Mouse (Mus musculus): Measurements from ENCODE around the gene Topaz1. TPM values are rescaled to one million over a fixed set of nuclear protein-coding genes. Genes with fewer than 3 reads are reported as not detected.
A peak's percentile ranks its signal among the peaks of the same experiment; 100 is the strongest.

The Topaz1 gene
- polyA plus RNA-seq (2016; fragmentation: Nextera tagmentation; extraction: Ambion mirVana): not detected in 2 replicates

GRCm38 (mm10) chr9:122747060-122747459 lies at the start of gene Topaz1:
TSS of gene Topaz1 (plus strand) at chr9:122747346.
- no peaks in the 10 kb centered on the region for H3K27me3 ChIP-seq (replicated peaks; ENCODE audit: low read depth, poor library complexity, severe bottlenecking)
- no peaks in the 10 kb centered on the region for H3K36me3 ChIP-seq (replicated peaks)
- H3K27ac ChIP-seq (replicated peaks): no peak within 1 kb of the TSS
- H3K4me3 ChIP-seq: no peak within 1 kb of the TSS
- H3K9me3 ChIP-seq: no peaks in the 10 kb centered on the region
- no peak for DNase-seq (ENCODE audit: low spot score)
- no peaks in the 10 kb centered on the region for H3K4me1 ChIP-seq
- 71% methylated on average over 28 of the region's 28 CpGs for WGBS

- H3K27ac ChIP-seq (replicated peaks): no peak overlapping the region
- H3K4me3 ChIP-seq: no peak overlapping the region
- WGBS: 5% methylated on average over 3 of the region's 3 CpGs
- H3K9me3 ChIP-seq: no peaks in the 10 kb centered on the region
- no peaks in the 10 kb centered on the region for H3K27me3 ChIP-seq (replicated peaks; ENCODE audit: low read depth, poor library complexity, severe bottlenecking)
- H3K36me3 ChIP-seq (replicated peaks): no peaks in the 10 kb centered on the region
- peak; percentile 61 for DNase-seq (ENCODE audit: low spot score)
- H3K4me1 ChIP-seq: no peaks in the 10 kb centered on the region
Measured at GRCm38 (mm10) chr9:122701817-122702216, 45.3 kb upstream of the Topaz1 start.

- 57% methylated on average over 2 of the region's 2 CpGs for WGBS
- no peak for DNase-seq (ENCODE audit: low spot score)
- Histone ChIP-seq H3K9me3 (no peaks in the 10 kb centered on the region), H3K4me3 (no peak overlapping the region), H3K36me3 (replicated peaks) (no peaks in the 10 kb centered on the region), H3K4me1 (peaks cover 3% of the 10 kb centered on the region; the same call in 1 of the 2 replicates), H3K27me3 (replicated peaks; ENCODE audit: low read depth, poor library complexity, severe bottlenecking) (no peaks in the 10 kb centered on the region; the same call in 1 of the 2 replicates), H3K27ac (replicated peaks) (no peak overlapping the region)
Measured at GRCm38 (mm10) chr9:122713836-122714235, 33.3 kb upstream of the Topaz1 start.

- no peak overlapping the region for H3K27ac ChIP-seq (replicated peaks)
- 86% methylated on average over 2 of the region's 2 CpGs for WGBS
- H3K27me3 ChIP-seq (replicated peaks; ENCODE audit: low read depth, poor library complexity, severe bottlenecking): no peaks in the 10 kb centered on the region; the same call in 1 of the 2 replicates
- H3K36me3 ChIP-seq (replicated peaks): no peaks in the 10 kb centered on the region
- peaks cover 3% of the 10 kb centered on the region; the same call in 1 of the 2 replicates for H3K4me1 ChIP-seq
- no peaks in the 10 kb centered on the region for H3K9me3 ChIP-seq
- no peak overlapping the region for H3K4me3 ChIP-seq
- no peak for DNase-seq (ENCODE audit: low spot score)
Measured at GRCm38 (mm10) chr9:122715046-122715445, 32.1 kb upstream of the Topaz1 start.

- WGBS: 15% methylated on average over 7 of the region's 7 CpGs
- no peaks in the 10 kb centered on the region; the same call in 1 of the 2 replicates for H3K27me3 ChIP-seq (replicated peaks; ENCODE audit: low read depth, poor library complexity, severe bottlenecking)
- no peaks in the 10 kb centered on the region for H3K9me3 ChIP-seq
- H3K36me3 ChIP-seq (replicated peaks): no peaks in the 10 kb centered on the region
- H3K4me1 ChIP-seq: no peaks in the 10 kb centered on the region
- DNase-seq (ENCODE audit: low spot score): no peak
- no peak overlapping the region for H3K27ac ChIP-seq (replicated peaks)
- no peak overlapping the region for H3K4me3 ChIP-seq
Measured at GRCm38 (mm10) chr9:122716131-122716921, 30.8 kb upstream of the Topaz1 start.

GRCm38 (mm10) chr9:122722296-122722695 lies 24.9 kb upstream of the Topaz1 start:
- DNase-seq (ENCODE audit: low spot score): no peak
- Histone ChIP-seq H3K9me3 (no peaks in the 10 kb centered on the region), H3K27ac (replicated peaks) (no peak overlapping the region), H3K4me1 (peaks cover 5% of the 10 kb centered on the region; the same call in 1 of the 2 replicates), H3K4me3 (no peak overlapping the region), H3K36me3 (replicated peaks) (no peaks in the 10 kb centered on the region), H3K27me3 (replicated peaks; ENCODE audit: low read depth, poor library complexity, severe bottlenecking) (peaks cover 28% of the 10 kb centered on the region)
- 23% methylated on average over 4 of the region's 4 CpGs for WGBS

GRCm38 (mm10) chr9:122725046-122725765 lies 21.9 kb upstream of the Topaz1 start:
- 32% methylated on average over 22 of the region's 22 CpGs for WGBS
- Histone ChIP-seq H3K36me3 (replicated peaks) (no peaks in the 10 kb centered on the region), H3K9me3 (no peaks in the 10 kb centered on the region), H3K4me1 (peaks cover 5% of the 10 kb centered on the region; the same call in 1 of the 2 replicates), H3K4me3 (no peak overlapping the region), H3K27ac (replicated peaks) (no peak overlapping the region), H3K27me3 (replicated peaks; ENCODE audit: low read depth, poor library complexity, severe bottlenecking) (peaks cover 32% of the 10 kb centered on the region)
- DNase-seq (ENCODE audit: low spot score): no peak

GRCm38 (mm10) chr9:122729500-122729899 lies 17.6 kb upstream of the Topaz1 start:
- no peak overlapping the region for H3K27ac ChIP-seq (replicated peaks)
- H3K27me3 ChIP-seq (replicated peaks; ENCODE audit: low read depth, poor library complexity, severe bottlenecking): peaks cover 27% of the 10 kb centered on the region
- no peak for DNase-seq (ENCODE audit: low spot score)
- H3K4me3 ChIP-seq: no peak overlapping the region
- no peaks in the 10 kb centered on the region for H3K36me3 ChIP-seq (replicated peaks)
- no peaks in the 10 kb centered on the region for H3K9me3 ChIP-seq
- H3K4me1 ChIP-seq: no peaks in the 10 kb centered on the region
- 21% methylated on average over 10 of the region's 10 CpGs for WGBS

- no peaks in the 10 kb centered on the region for H3K36me3 ChIP-seq (replicated peaks)
- no peak overlapping the region for H3K4me3 ChIP-seq
- H3K27me3 ChIP-seq (replicated peaks; ENCODE audit: low read depth, poor library complexity, severe bottlenecking): peaks cover 6% of the 10 kb centered on the region; the same call in 1 of the 2 replicates
- H3K9me3 ChIP-seq: no peaks in the 10 kb centered on the region
- H3K27ac ChIP-seq (replicated peaks): no peak overlapping the region
- no peak for DNase-seq (ENCODE audit: low spot score)
- 74% methylated on average over 8 of the region's 8 CpGs for WGBS
- H3K4me1 ChIP-seq: no peaks in the 10 kb centered on the region
Measured at GRCm38 (mm10) chr9:122732126-122732810, 14.9 kb upstream of the Topaz1 start.

- WGBS: 44% methylated on average over 12 of the region's 12 CpGs
- DNase-seq (ENCODE audit: low spot score): peak; percentile 35
- H3K27me3 ChIP-seq (replicated peaks; ENCODE audit: low read depth, poor library complexity, severe bottlenecking): peaks cover 6% of the 10 kb centered on the region; the same call in 1 of the 2 replicates
- H3K27ac ChIP-seq (replicated peaks): no peak overlapping the region
- peak overlapping the region; percentile 48 for H3K4me3 ChIP-seq
- no peaks in the 10 kb centered on the region for H3K36me3 ChIP-seq (replicated peaks)
- no peaks in the 10 kb centered on the region for H3K4me1 ChIP-seq
- no peaks in the 10 kb centered on the region for H3K9me3 ChIP-seq
Measured at GRCm38 (mm10) chr9:122733222-122733621, 13.9 kb upstream of the Topaz1 start.

GRCm38 (mm10) chr9:122734934-122735333 lies 12.2 kb upstream of the Topaz1 start:
- whole genome bisulfite sequencing: 77% methylated on average over 7 of the region's 7 CpGs
- Histone ChIP-seq H3K36me3 (replicated peaks) (no peaks in the 10 kb centered on the region), H3K4me1 (no peaks in the 10 kb centered on the region), H3K9me3 (peaks cover 10% of the 10 kb centered on the region; the same call in 1 of the 2 replicates), H3K27me3 (replicated peaks; ENCODE audit: low read depth, poor library complexity, severe bottlenecking) (peaks cover 6% of the 10 kb centered on the region; the same call in 1 of the 2 replicates), H3K27ac (replicated peaks) (no peak overlapping the region), H3K4me3 (no peak overlapping the region)
- DNase-seq (ENCODE audit: low spot score): no peak

GRCm38 (mm10) chr9:122736001-122736400 lies 11.1 kb upstream of the Topaz1 start:
- Histone ChIP-seq H3K27me3 (replicated peaks; ENCODE audit: low read depth, poor library complexity, severe bottlenecking) (no peaks in the 10 kb centered on the region), H3K4me1 (no peaks in the 10 kb centered on the region), H3K9me3 (peaks cover 12% of the 10 kb centered on the region; the same call in 1 of the 2 replicates), H3K36me3 (replicated peaks) (no peaks in the 10 kb centered on the region), H3K4me3 (no peak overlapping the region), H3K27ac (replicated peaks) (no peak overlapping the region)
- WGBS: 69% methylated on average over 2 of the region's 2 CpGs
- DNase-seq (ENCODE audit: low spot score): no peak
